Mouse (Mus musculus): Measurements from ENCODE around the gene Acot5. TPM values are rescaled to one million over a fixed set of nuclear protein-coding genes. Genes with fewer than 3 reads are reported as not detected.

The Acot5 gene
- polyA plus RNA-seq, 1 experiment from 2014 or later: 0.18 TPM

Other genes starting within 250 kb of the Acot5 start
- 33.1 and 34.9 TPM in 2 replicates for gene Numb, start 147.4 kb upstream of the Acot5 start, polyA plus RNA-seq (2015; fragmentation: Nextera tagmentation; extraction: Ambion mirVana)
- gene Riox1, start 118.7 kb upstream of the Acot5 start, polyA plus RNA-seq (2015; fragmentation: Nextera tagmentation; extraction: Ambion mirVana): 12.8 and 15.1 TPM in 2 replicates
- not detected in 2 replicates for gene Heatr4, start 84.5 kb upstream of the Acot5 start, polyA plus RNA-seq (2015; fragmentation: Nextera tagmentation; extraction: Ambion mirVana)
- 20.8 and 22.9 TPM in 2 replicates for gene Acot2, start 81.5 kb upstream of the Acot5 start, polyA plus RNA-seq (2015; fragmentation: Nextera tagmentation; extraction: Ambion mirVana)
- gene Acot1, start 59.8 kb upstream of the Acot5 start, polyA plus RNA-seq (2015; fragmentation: Nextera tagmentation; extraction: Ambion mirVana): 44.9 and 45.4 TPM in 2 replicates
- 0.22 and 0.81 TPM in 2 replicates for gene Acot4, start 30.9 kb upstream of the Acot5 start, polyA plus RNA-seq (2015; fragmentation: Nextera tagmentation; extraction: Ambion mirVana)
- not detected in 2 replicates for gene Gm49366, start 30.4 kb upstream of the Acot5 start, polyA plus RNA-seq (2015; fragmentation: Nextera tagmentation; extraction: Ambion mirVana)
- not detected in 2 replicates for gene Acot3, start 17.2 kb upstream of the Acot5 start, polyA plus RNA-seq (2015; fragmentation: Nextera tagmentation; extraction: Ambion mirVana)
- 1.4 and 1.6 TPM in 2 replicates for gene Acot6, start 31.3 kb downstream of the Acot5 start, polyA plus RNA-seq (2015; fragmentation: Nextera tagmentation; extraction: Ambion mirVana)
- gene Dnal1, start 45.0 kb downstream of the Acot5 start, polyA plus RNA-seq (2015; fragmentation: Nextera tagmentation; extraction: Ambion mirVana): 7.5 and 9.0 TPM in 2 replicates
- 0.74 and 1.1 TPM in 2 replicates for gene Pnma1, start 79.2 kb downstream of the Acot5 start, polyA plus RNA-seq (2015; fragmentation: Nextera tagmentation; extraction: Ambion mirVana)
- gene Elmsan1, start 149.6 kb downstream of the Acot5 start, polyA plus RNA-seq (2015; fragmentation: Nextera tagmentation; extraction: Ambion mirVana): 9.9 and 11.1 TPM in 2 replicates
- 12.7 and 12.8 TPM in 2 replicates for gene Ptgr2, start 215.9 kb downstream of the Acot5 start, polyA plus RNA-seq (2015; fragmentation: Nextera tagmentation; extraction: Ambion mirVana)
- 83.7 and 93.8 TPM in 2 replicates for gene Zfp410, start 247.5 kb downstream of the Acot5 start, polyA plus RNA-seq (2015; fragmentation: Nextera tagmentation; extraction: Ambion mirVana)

Data from embryonic facial prominence, embryonic 13.5 days (tissue).